Mouse (Mus musculus) thymus, postnatal 14 days (tissue): ENCODE measurements around the gene Dab2ip.

Experiments
- DNase-seq: peaks from one replicate; pipeline ENCODE4 v3.0.0; 2021

Dab2ip gene

GRCm38 (mm10) chr2:35720956-35721355 is 162.9 kb downstream of the Dab2ip start:
- DNase-seq, result no peak

- DNase-seq, result no peak
Observed at GRCm38 (mm10) chr2:35722821-35723220, 164.8 kb downstream of the Dab2ip start.

- no peak for DNase-seq
Observed at GRCm38 (mm10) chr2:35723267-35723666, 165.2 kb downstream of the Dab2ip start.

- no peak for DNase-seq
Observed at GRCm38 (mm10) chr2:35723691-35724090, 165.6 kb downstream of the Dab2ip start.

GRCm38 (mm10) chr2:35728633-35729032 is 170.6 kb downstream of the Dab2ip start:
- DNase-seq, result no peak

- no peak for DNase-seq
Observed at GRCm38 (mm10) chr2:35729077-35730065, 171.3 kb downstream of the Dab2ip start.

- no peak for DNase-seq
Observed at GRCm38 (mm10) chr2:35731671-35732449, 173.8 kb downstream of the Dab2ip start.

- peak; percentile 24 for DNase-seq
Observed at GRCm38 (mm10) chr2:35735001-35735400, 176.9 kb downstream of the Dab2ip start.

- DNase-seq, result no peak
Observed at GRCm38 (mm10) chr2:35736061-35736460, 178.0 kb downstream of the Dab2ip start.

GRCm38 (mm10) chr2:35737467-35738027 is 179.5 kb downstream of the Dab2ip start:
- no peak for DNase-seq

- no peak for DNase-seq
Observed at GRCm38 (mm10) chr2:35739669-35740254, 181.7 kb downstream of the Dab2ip start.

- no peak for DNase-seq
Observed at GRCm38 (mm10) chr2:35745876-35746275, 187.8 kb downstream of the Dab2ip start.

- no peak for DNase-seq
Observed at GRCm38 (mm10) chr2:35746638-35747037, 188.6 kb downstream of the Dab2ip start.

GRCm38 (mm10) chr2:35747371-35748035 is 189.4 kb downstream of the Dab2ip start:
- DNase-seq, result no peak

- no peak for DNase-seq
Observed at GRCm38 (mm10) chr2:35750533-35751141, 192.6 kb downstream of the Dab2ip start.

- DNase-seq, result no peak
Observed at GRCm38 (mm10) chr2:35751781-35752505, 193.9 kb downstream of the Dab2ip start.

- no peak for DNase-seq
Observed at GRCm38 (mm10) chr2:35756467-35756866, 198.4 kb downstream of the Dab2ip start.

GRCm38 (mm10) chr2:35760352-35760751 is 202.3 kb downstream of the Dab2ip start:
- no peak for DNase-seq

GRCm38 (mm10) chr2:35760867-35761266 is 202.8 kb downstream of the Dab2ip start:
- DNase-seq, result no peak

GRCm38 (mm10) chr2:35761458-35761857 is 203.4 kb downstream of the Dab2ip start:
- DNase-seq, result peak; percentile 38

GRCm38 (mm10) chr2:35763818-35764217 is 205.8 kb downstream of the Dab2ip start:
- no peak for DNase-seq
